Mouse (Mus musculus) mouse trophoblast stem cell (cell line): ENCODE measurements around the gene Xndc1.

Experiments used
- in situ Hi-C, 2 experiments: fragments of 300-500 bp; cut with MseI, MboI; formaldehyde crosslinking; loops; 2 replicates in 1 of 2; 3 replicates in 1 of 2; pipeline ENCODE4 v1.15.1; 2025

The Xndc1 gene

DNA sequence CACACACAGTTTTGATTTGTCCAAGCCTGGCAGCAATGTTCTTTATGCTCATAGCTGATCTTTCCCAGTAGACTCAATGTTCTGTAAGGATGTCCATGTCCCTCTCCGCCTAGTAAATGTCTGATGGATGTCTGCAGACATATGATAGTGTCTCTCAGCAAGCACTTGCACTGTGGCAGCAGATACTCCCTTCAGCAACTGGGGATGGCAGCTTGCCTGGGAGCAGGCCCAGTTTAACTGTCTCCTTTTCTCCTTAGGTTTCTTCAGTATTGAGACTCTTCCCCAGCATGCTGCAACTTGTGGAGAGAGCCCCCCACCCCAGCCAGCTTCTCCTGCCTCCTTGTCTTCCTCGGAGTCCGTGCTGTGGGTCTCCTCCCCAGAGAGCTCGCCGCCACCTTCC, 16.5 kb downstream of the Xndc1 start:
- in situ Hi-C loops: no loop called here

DNA sequence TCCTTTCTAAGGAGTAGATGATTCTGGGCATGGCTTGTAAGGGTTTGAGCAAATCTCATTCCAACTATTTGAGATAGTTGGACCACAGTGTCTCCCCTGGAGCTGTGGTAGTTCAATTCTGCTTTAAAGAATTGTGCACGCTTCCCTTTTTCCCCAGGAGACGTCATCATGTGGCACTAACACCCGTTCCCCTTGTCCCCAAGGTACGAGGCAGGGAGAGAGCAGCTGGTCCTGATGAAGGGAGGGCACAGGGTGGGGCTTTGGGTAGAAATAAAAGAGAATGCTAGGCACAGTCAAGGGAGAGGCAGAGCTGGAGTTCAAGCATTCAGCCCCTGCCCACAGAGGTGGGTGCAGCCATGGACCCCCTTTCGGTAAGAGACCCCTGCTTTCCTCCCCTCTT, 17.5 kb downstream of the Xndc1 start, which contains the start of gene Trpc2:
TSS of gene Trpc2 (plus strand) at position 301 of the 400 bp plus-strand sequence.
- in situ Hi-C loops: no loop called here

DNA sequence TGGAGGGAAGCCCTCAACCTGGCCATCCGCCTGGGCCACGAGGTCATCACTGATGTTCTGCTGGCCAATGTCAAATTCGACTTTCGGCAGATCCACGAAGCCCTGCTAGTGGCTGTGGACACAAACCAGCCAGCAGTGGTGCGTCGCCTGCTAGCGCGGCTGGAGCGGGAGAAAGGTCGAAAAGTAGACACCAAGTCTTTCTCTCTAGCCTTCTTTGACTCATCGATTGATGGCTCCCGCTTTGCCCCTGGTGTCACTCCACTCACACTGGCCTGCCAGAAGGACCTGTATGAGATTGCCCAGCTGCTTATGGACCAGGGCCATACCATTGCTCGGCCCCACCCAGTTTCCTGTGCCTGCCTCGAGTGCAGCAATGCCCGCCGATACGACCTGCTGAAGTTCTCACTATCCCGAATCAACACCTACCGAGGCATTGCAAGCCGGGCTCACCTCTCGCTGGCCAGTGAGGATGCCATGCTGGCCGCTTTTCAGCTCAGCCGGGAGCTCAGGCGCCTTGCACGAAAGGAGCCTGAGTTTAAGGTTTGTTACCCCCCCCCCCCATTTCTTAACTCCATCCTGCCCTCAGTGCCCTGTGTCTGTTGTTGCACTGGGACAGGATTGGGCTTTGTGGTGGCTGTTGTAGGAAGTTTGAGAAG, 18.9 kb downstream of the Xndc1 start:
- in situ Hi-C loops: no loop called here

DNA sequence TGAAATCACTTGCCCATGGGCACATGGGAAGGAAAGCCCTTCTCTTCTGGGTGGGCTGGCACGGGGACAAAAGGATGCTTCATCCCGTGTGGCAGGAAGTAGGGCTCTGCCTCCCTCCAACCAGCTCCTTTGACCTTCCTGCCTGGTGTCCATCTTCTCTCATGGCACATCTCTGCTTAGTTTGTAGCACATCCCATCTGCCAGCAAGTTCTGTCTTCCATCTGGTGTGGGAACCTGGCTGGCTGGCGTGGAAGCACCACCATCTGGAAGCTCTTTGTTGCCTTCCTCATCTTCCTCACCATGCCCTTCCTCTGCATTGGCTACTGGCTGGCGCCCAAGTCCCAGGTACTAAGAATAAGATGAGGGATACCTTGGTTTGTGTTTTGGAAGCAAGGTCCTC, 22.0 kb downstream of the Xndc1 start:
- in situ Hi-C loops: no loop called here

DNA sequence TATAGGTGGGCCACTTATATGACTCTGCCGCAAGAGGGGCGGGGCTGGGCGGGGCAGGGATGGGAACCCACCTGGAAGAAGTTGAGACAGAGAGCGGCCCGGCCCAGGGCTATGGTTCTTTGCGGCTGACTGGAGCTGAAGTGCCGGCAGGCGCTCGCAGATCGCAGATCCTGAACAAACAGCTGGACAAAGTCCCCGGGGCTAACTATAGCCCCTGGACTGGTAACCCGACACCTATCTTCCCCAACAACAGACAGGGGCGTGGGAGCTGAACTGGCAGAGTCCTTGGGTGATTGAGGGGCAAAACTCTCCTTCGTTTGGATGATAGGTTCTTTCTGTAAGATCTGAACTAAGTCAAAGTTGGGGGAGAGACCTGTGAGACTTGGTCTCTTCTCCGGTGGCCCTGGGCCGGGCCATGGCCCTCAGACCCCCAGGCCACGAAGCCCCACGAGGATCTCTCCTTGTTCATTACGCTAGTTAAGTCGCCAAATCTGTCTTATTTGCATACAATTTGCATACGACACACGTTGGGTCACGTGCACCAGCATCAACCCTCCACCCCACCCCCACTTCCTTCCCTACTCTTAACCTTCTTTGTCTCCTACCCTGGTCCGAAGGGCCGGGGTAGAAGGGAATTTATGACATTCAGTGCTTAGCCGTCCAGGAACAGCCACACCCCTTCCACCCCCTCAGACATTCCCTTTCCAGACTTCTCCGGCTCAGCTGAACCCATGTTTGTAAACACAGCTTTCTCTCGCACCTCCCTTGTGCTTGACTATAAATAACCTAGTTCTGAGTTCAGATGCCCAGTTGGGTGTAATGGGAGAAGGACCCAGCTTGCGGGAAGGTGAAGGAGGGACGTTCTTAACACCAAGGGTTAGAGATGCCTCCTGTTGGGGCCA, 34.7 kb downstream of the Xndc1 start:
- in situ Hi-C loops: no loop called here

DNA sequence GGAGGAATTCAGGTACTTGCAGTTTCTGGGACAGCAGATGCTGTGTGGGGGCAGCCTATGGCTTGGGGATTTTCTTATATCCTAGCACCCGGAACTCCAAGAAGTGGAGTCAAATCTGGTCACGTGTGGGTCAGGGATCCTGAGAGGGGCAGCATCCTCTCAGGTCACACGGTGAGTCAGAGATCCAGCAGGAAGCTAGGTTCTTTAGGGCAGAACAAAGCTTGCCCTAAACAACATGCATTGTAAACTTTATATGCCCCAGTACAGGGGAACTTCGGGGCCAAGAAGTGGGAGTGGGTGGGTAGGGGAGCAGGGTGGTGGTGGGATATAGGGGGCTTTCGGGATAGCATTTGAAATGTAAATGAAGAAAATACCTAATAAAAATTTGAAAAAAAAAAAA, 35.6 kb downstream of the Xndc1 start:
- in situ Hi-C loops: no loop called here

DNA sequence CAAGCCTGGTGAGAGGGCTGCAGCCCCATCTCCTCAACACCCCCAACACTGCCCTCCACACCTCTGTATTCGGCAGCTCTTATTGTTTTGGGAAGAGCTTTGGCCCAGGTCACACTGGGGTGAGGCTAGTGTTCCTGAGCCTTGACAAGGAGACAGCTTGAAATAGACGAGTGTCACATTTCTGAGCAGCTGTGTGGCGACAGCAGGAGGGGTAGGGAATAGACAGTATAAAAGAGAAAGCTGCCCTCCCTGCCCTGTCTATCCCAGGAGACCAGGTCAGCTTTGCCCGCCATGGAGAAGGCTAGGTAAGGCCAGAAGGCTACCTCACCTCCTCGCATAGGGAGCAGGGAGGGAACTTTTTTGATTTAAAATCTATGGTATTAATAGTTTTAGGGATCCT, 36.2 kb downstream of the Xndc1 start, which contains the start of gene Art1:
TSS of gene Art1 (plus strand) at position 257 of the 400 bp plus-strand sequence.
- in situ Hi-C loops: no loop called here

DNA sequence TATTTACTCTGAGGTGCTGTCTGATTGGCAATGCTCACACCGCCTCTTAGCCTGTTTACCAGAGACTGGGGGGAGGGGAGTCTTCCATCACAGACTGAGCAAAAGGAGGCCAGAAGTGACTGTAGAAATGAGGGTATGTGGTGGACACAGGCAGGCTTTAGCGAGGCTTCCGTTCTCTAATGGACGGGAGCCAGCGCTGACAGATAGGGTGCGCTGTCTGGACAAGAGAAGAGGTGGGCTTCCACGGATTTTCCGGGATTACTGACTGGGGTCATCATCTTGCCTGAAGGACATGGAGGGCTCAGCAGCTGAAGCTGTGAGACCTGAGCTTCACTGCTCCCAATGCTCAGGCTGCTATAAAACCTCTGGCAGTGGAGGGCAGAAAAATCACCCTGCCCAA, 36.9 kb downstream of the Xndc1 start:
- in situ Hi-C loops: no loop called here

DNA sequence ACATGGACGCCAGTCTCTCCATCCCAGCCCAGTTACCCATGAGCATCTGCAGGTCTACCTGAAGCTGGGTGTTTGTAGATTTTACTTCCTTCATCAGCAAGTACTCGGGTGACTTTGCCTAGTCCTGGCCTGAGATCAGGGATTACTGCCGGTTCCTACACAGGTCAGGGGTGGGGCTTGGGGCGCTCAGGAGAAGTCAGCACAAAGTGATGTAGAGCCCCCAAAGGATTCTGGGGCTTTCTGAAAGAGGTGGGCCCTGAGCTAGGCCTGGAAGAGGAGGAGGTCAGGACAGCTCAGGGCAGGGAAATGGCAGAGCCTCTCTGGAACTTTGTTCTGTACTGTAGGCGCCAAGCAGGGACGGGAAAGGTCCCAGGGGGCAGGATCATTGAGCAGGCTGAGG, 37.4 kb downstream of the Xndc1 start:
- in situ Hi-C loops: no loop called here

DNA sequence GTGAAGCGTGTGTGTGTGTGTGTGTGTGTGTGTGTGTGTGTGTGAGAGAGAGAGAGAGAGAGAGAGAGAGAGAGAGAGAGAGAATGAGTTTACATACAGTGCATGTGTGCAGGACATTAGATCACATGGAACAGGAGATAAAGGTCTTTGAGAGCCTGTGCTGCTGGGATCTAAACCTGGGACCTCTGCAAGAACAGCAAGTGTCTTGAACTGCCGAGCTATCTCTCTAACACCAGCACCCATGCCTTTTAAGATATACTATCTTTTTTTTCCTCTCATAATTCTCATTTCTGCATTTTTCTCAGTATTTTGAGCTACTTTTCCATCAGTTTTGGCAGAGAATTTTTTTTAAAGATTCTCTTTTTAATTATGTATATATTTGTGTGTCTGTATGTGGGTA, 38.2 kb downstream of the Xndc1 start:
- in situ Hi-C loops: no loop called here

DNA sequence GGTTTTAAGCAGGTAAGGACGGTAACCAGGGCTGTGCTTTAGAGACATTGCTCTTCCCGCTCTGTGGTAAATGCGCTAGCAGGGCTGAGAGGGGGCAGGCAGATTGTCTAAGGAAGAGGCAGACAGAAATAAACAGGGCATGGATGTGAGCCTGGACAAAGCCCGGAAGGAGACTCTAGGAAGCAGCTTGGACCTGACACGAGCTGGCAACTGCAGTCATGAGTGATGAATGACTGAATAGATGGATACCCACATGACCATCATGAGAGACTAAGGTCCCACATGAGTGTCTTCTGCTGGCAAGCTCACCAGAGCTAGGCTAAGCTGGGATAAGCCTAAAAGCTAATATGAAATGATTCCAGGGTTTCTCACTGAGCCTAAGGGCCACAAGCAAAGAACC, 38.8 kb downstream of the Xndc1 start:
- in situ Hi-C loops: no loop called here

DNA sequence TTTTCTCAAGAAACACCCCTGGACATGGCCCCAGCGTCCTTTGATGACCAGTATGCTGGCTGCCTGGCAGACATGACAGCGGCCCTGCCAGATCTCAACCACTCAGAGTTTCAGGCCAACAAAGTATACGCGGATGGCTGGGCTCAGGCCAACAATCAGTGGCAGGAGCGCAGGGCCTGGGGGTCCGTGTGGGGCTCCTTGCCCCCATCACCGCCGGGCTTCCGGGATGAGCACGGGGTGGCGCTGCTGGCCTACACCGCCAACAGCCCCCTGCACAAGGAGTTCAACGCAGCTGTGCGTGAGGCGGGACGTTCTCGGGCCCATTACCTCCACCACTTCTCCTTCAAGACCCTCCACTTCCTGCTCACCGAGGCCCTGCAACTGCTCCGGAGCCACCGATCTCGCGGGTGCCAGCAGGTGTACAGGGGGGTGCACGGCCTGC, 41.4 kb downstream of the Xndc1 start:
- in situ Hi-C loops: no loop called here

DNA sequence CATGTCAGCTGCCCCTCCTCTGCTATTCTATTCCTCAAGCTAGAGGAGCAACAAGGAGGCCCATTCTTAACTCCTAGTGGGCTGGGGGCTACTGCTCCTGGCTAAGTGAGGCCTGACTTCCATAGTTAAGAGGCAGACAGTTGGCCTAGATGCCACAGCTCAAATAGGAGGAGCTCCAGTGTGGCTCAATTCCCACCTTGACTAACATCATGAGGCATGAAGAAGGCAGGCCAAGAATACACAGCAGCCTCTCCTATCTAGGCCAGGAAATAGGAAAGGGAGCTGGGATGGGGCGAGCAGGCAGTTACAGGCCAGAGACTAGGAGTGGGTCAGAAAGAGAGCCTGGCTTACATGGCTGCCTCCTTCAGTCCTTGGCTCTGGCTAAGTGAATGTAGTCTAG, 42.9 kb downstream of the Xndc1 start:
- in situ Hi-C loops: no loop called here

DNA sequence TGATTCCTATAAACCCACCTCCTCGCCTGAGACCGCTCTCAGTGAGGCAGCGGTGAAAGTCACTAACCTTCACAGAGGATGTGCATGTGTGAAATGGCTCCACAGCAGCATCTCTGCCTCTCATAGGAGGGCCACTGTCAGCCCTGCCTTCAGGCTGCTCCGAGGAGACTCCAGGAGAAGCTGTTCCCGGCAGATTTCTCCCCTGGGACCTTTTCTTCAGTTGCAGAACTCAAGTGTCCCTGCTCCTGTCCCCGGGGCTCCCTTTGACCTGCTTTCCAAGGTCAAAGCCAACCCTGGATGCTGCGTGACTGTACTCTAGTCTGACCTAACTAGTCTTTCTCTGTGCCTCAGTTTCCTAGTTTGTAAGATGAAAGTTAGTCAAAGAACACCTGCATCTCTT, 43.9 kb downstream of the Xndc1 start, which contains the start of gene Art5:
TSS of gene Art5 (minus strand) at position 319 of the 400 bp plus-strand sequence.
- in situ Hi-C loops: no loop called here

DNA sequence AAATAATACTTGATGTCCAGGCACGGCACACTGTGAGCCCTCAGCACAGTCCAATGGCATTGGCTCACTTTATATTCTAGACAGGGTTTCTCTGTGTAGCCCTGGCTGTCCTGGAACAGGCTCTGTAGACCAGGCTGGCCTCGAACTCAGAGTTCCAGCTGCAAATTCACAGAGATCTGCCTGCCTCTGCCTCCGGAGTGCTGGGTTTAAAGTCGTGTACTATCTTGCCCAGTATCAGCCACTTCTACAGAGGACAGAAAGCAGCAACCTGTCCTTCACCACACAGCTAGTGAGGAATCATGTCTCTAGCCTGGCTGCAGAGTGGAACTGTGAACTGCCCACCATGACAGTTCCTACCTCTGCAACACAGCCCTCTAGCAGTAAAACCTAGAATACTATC, 44.4 kb downstream of the Xndc1 start:
- in situ Hi-C loops: no loop called here

DNA sequence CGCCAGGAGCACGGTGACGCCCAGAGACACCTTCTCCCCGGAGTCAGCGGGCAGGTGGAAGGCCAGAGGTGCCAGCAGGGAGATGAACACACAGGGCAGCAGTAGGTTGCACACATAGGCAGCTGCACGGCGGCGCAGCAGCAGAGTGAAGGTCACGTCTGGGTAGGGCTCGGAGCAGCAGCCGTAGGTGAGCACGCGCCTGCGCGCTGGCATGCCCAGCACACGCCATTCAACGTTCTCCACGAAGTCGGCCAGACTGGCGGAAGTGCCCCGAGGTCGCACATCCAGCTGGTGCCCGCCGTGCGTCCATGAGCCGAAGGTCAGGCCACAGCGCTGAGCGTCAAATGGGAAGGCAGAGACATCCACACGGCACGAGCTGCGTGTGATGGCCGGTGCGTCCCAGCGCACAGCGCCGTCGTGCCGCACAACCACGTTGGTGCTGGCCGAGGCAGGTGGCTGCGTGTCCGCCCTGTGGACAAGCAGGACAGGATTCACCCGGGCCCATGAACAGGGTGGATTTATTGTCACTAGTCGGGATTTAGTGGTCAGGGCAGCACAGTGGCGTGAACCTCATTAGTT, 47.9 kb downstream of the Xndc1 start:
- in situ Hi-C loops: no loop called here

DNA sequence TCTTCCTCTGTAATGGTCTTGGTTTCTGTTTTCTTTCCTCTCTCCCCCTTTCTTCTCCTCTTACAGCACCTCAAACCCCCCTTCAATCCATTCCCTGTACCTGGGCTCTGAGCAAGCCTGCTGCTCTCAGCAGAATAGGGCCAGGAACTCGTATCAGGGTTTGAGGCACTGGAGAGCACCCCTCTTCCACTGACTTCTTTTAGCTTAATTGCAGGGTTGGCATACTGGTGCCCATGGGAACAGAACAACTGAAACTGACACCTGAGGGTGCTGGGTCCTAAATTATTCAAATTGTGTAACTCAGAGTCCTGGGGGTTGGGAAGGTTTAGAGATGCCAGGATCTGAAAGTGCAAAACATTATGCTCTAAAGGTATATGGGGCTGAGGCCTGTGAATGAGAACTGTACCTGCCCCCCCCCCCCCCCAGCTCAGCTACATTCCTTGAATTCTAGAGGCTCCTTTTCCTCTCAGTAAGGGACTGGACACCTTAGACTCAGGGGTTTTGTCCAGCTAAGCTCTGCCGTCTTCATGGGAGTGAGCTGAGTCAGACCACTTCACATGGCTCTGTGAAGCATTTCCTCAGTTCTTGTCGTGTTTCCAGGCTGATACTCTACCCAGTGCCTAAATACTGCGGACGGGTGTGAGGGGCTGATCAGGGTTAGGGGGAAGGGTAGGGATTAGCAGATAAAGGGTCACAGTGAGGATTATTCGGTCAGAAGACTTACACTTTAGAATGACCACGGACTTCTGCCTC, 51.4 kb downstream of the Xndc1 start, which contains the start of gene Chrna10:
TSS of gene Chrna10 (minus strand) at position 250 of the 753 bp plus-strand sequence.
- in situ Hi-C loops: no loop called here

DNA sequence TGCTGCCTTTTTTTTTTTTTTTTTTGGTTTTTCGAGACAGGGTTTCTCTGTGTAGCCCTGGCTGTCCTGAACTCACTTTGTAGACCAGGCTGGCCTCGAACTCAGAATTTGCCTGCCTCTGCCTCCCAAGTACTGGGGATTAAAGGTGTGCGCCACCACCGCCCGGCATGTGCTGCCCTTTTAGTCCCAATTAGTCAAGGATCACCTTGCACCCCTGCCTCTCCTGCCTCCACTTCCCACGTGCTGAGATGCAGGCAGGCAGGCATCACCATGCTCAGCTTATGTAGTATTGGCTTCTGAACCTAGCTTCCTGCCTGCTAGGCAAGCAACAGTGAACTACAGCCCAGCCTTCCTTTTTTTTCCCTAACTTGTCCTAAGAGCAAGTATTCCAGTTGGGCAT, 52.1 kb downstream of the Xndc1 start:
- in situ Hi-C loops: no loop called here

DNA sequence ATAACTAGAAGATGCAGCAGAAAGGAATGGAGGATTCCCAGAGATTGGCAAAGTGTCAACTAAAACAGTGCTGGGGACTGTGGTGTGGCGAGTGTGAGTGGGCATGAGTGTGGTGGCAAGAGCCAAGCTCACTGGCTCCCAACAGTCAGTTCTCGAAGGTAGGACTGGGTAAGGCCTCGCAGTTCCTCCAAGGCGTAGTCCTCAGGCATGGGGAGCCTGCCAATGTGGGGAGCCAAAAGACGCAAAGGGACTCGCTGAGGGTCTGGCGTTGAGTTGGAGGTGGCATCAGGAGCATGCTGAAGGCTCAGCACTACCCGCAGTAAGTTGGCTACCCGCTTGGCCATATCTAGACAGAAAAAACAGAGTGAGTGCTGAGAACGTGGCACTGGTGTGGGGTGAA, 55.0 kb downstream of the Xndc1 start:
- in situ Hi-C loops: no loop called here

DNA sequence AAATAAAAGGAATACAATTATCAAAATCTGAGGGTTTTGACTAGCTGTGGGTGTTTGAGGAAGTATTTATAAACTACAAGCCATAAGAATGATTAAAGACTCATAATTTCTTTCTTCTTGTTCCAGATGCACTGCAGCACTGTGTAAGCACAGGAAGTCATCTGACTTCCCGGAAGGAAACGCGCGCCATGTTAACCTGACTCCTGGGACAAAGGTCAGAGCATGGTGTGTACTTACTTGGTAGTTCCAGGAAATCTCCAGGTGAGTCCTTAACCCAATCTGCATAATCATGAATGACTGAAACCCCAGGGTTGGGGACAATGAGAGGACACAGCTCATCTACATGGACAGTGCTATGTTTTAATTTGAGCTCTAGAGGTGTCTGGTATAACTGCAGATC, 67.1 kb downstream of the Xndc1 start:
- in situ Hi-C loops: no loop called here
